ENCODE assay signal across 29 mouse cellular contexts in genomic region chr11:97599104-97599503, GRCm38 (mm10). TPM values are rescaled to one million over a fixed set of nuclear protein-coding genes. Genes with fewer than 3 reads are reported as not detected.
DNase-seq lines count a peak whose midpoint lies in the region; ATAC-seq and TF ChIP-seq lines count a peak whose summit lies in the region.
"Had no signal": no experiment of that assay in that cellular context is flagged by ENCODE, and none has a peak within 500 bp of the region (broad histone marks: within the 10 kb centered on the region; RNA-seq: fewer than 3 reads in every experiment).

No protein-coding gene starts in this region.

- peak overlapping the region; percentile 27 for H3K4me3 ChIP-seq in liver, embryonic 12.5 days
- H3K4me3 ChIP-seq in ES-E14 (ENCODE audit: insufficient read depth in 1 of 2, low read depth in 1 of 2, low read length in 2 of 2, poor library complexity in 1 of 2, severe bottlenecking in 1 of 2) = peak overlapping the region; percentile 72 to 89
- H3K4me3 ChIP-seq: forebrain, embryonic 10.5 days; forebrain, embryonic 15.5 days; heart, adult 2 months; heart, embryonic 13.5 days; hindbrain, embryonic 13.5 days; lung, embryonic 15.5 days; midbrain, embryonic 13.5 days; neural tube, embryonic 13.5 days had no signal

- in situ Hi-C loops in ES-E14 (cut with MboI; ENCODE audit: low sequenced_read_pairs in 2 of 2, unreplicated experiment in 2 of 2) = no loop called here

- peaks cover 19% of the 10 kb centered on the region; the same call in 1 of the 2 replicates for H3K27me3 ChIP-seq in liver, embryonic 12.5 days (replicated peaks)
- H3K27me3 ChIP-seq: forebrain, embryonic 15.5 days; heart, embryonic 13.5 days; hindbrain, embryonic 13.5 days; lung, embryonic 15.5 days; midbrain, embryonic 13.5 days; neural tube, embryonic 13.5 days had no signal

- intact Hi-C loops in heart, postnatal 36 days (cut with DNase I) = no loop called here

- no peaks in the 10 kb centered on the region for H3K36me3 ChIP-seq in liver, embryonic 12.5 days
- H3K36me3 ChIP-seq in ES-E14 (ENCODE audit: control insufficient read depth, insufficient read depth, low read length, poor library complexity, severe bottlenecking) = no peaks in the 10 kb centered on the region
- H3K36me3 ChIP-seq: forebrain, embryonic 10.5 days; forebrain, embryonic 15.5 days; heart, embryonic 13.5 days; hindbrain, embryonic 13.5 days; lung, embryonic 15.5 days; midbrain, embryonic 13.5 days; neural tube, embryonic 13.5 days had no signal

- H3K9me3 ChIP-seq in liver, embryonic 12.5 days (replicated peaks) = no peaks in the 10 kb centered on the region
- no peaks in the 10 kb centered on the region for H3K9me3 ChIP-seq in ES-E14 (ENCODE audit: control insufficient read depth, insufficient read depth, low read depth, low read length)
- H3K9me3 ChIP-seq: forebrain, embryonic 15.5 days; heart, embryonic 13.5 days; hindbrain, embryonic 13.5 days; lung, embryonic 15.5 days; midbrain, embryonic 13.5 days; neural tube, embryonic 13.5 days had no signal

- no peak overlapping the region for H3K9ac ChIP-seq in liver, embryonic 12.5 days
- H3K9ac ChIP-seq in ES-E14 (ENCODE audit: insufficient read depth, low read depth, low read length, poor library complexity, severe bottlenecking) = peak overlapping the region; percentile 86
- H3K9ac ChIP-seq: forebrain, embryonic 15.5 days; heart, embryonic 13.5 days; hindbrain, embryonic 13.5 days; lung, embryonic 15.5 days; midbrain, embryonic 13.5 days; neural tube, embryonic 13.5 days had no signal

- ATAC-seq in liver, embryonic 12.5 days = peak; percentile 60; the same call in 1 of the 2 replicates
- ATAC-seq in granulocyte monocyte progenitor cell, adult 5-6 weeks (replicated peaks; ENCODE audit: poor library complexity, severe bottlenecking) = peak; percentile 61
- ATAC-seq: forebrain, embryonic 15.5 days; intestine, postnatal 0 days; midbrain, embryonic 13.5 days had no signal

- H3K27ac ChIP-seq in liver, embryonic 12.5 days = no peak overlapping the region
- peak overlapping the region; percentile 85 for H3K27ac ChIP-seq in ES-E14 (ENCODE audit: insufficient read depth, low read depth, low read length, poor library complexity, severe bottlenecking)
- H3K27ac ChIP-seq: forebrain, embryonic 10.5 days; forebrain, embryonic 15.5 days; heart, adult 2 months; heart, embryonic 13.5 days; hindbrain, embryonic 13.5 days; lung, embryonic 15.5 days; midbrain, embryonic 13.5 days; neural tube, embryonic 13.5 days had no signal

- 63% methylated on average over 8 of the region's 8 CpGs for WGBS in liver, embryonic 12.5 days (ENCODE audit: insufficient replicate concordance)

- DNase-seq in liver = no peak
- peak; percentile 72 for DNase-seq in ES-E14 (ENCODE audit: low read depth, low spot score)
- peak; percentile 53 for DNase-seq in yolk sac, embryonic 10.5 days (ENCODE audit: low spot score)
- DNase-seq in thymus, postnatal 10 days (ENCODE audit: low spot score in 2 of 2) = no peak
- DNase-seq in heart, adult 18-20 months = no peak
- DNase-seq in heart, postnatal 36 days = no peak
- DNase-seq: adrenal gland, postnatal 10 days; cerebellum, adult 8-10 months; cerebellum, postnatal 36 days; gastrocnemius, postnatal 25 days; heart, adult 2 months; heart, postnatal 10 days; kidney, adult 9 months; kidney, postnatal 14 days; layer of hippocampus, adult 9-11 months; lung, postnatal 36 days; right cerebral cortex, postnatal 4 days; thymus, postnatal 14 days had no signal

- peak overlapping the region; percentile 37; the same call in 1 of the 2 replicates for H3K4me2 ChIP-seq in liver, embryonic 12.5 days
- H3K4me2 ChIP-seq: forebrain, embryonic 15.5 days; heart, embryonic 13.5 days; hindbrain, embryonic 13.5 days; lung, embryonic 15.5 days; midbrain, embryonic 13.5 days; neural tube, embryonic 13.5 days had no signal

- no peaks in the 10 kb centered on the region for H3K4me1 ChIP-seq in liver, embryonic 12.5 days
- H3K4me1 ChIP-seq in ES-E14 (ENCODE audit: control insufficient read depth in 2 of 2, insufficient read depth in 2 of 2, low read length in 2 of 2, poor library complexity in 1 of 2) = peaks cover 4 to 13% of the 10 kb centered on the region in 2 experiments; a peak in 3 of 4 replicates
- H3K4me1 ChIP-seq: forebrain, embryonic 15.5 days; heart, embryonic 13.5 days; hindbrain, embryonic 13.5 days; midbrain, embryonic 13.5 days; neural tube, embryonic 13.5 days had no signal

TF ChIP-seq in ES-E14, 5 proteins besides CTCF, POLR2A, EP300 and RAD21:
- no peak for TF ChIP-seq ZNF384 (IDR thresholded peaks at IDR 0.05; ENCODE audit: low read depth, low read length)
- no peak for TF ChIP-seq MAFK (IDR thresholded peaks at IDR 0.05; ENCODE audit: insufficient read depth, low read depth, low read length)
- no peak for TF ChIP-seq CHD2 (IDR thresholded peaks at IDR 0.05; ENCODE audit: low read depth, low read length)
- no peak for TF ChIP-seq ZC3H11A (IDR thresholded peaks at IDR 0.05; ENCODE audit: borderline replicate concordance, low read depth, low read length)
- TF ChIP-seq HCFC1 (IDR thresholded peaks at IDR 0.05; ENCODE audit: borderline replicate concordance, insufficient read depth, low read length) = no peak

RNA-seq across cellular contexts. Expression of gene Srcin1, which starts 23.1 kb away (rescaled TPM):
- polyA plus RNA-seq in liver, embryonic 12.5 days (2016; fragmentation: Nextera tagmentation; extraction: Ambion mirVana) = 0.01 and 0.10 TPM in 2 replicates
- 2.4 and 4.1 TPM in 2 replicates for total RNA-seq in ES-E14 (2012; rRNA removed)
- total RNA-seq in granulocyte monocyte progenitor cell, adult 5-6 weeks (2014; fragmentation: Nextera tagmentation) = not detected in 2 replicates
- not detected in 2 replicates for total RNA-seq in granulocyte monocyte progenitor cell, adult 5-6 weeks (2017)
- total RNA-seq in heart, adult 18-20 months (2021) = under 1 TPM; 0.18 to 0.25 TPM
- total RNA-seq in heart, postnatal 36 days (2021) = under 1 TPM; 0.08 to 0.16 TPM
- total RNA-seq: megakaryocyte-erythroid progenitor cell, adult 5-6 weeks had no signal

RNA-seq across cellular contexts. Expression of gene Epop, which starts 30.4 kb away (rescaled TPM):
- polyA plus RNA-seq in liver, embryonic 12.5 days (2016; fragmentation: Nextera tagmentation; extraction: Ambion mirVana) = 3.6 and 4.1 TPM in 2 replicates
- total RNA-seq in ES-E14 (2012; rRNA removed) = 100 and 109 TPM in 2 replicates
- total RNA-seq in granulocyte monocyte progenitor cell, adult 5-6 weeks (2014; fragmentation: Nextera tagmentation) = 7.5 and 8.1 TPM in 2 replicates
- 1.6 and 2.5 TPM in 2 replicates for total RNA-seq in granulocyte monocyte progenitor cell, adult 5-6 weeks (2017)
- 1 to 10 TPM in 1 of 2 experiments, under 1 TPM in 1; 0.84 to 1.1 TPM for total RNA-seq in heart, adult 18-20 months (2021)
- total RNA-seq in heart, postnatal 36 days (2021) = 1 to 10 TPM in 1 of 2 experiments, under 1 TPM in 1; 0.95 to 2.4 TPM

Comparison
In these comparisons a context has a peak if more than half of its experiments do, and no peak if none do; other contexts are left out.
1. DNase-seq: peak in ES-E14 (single experiment) and yolk sac, embryonic 10.5 days (single experiment); none in liver (single experiment), thymus, postnatal 10 days (0 of 2), heart, adult 18-20 months (0 of 2) and heart, postnatal 36 days (0 of 2).
2. RNA of gene Epop, which starts 30.4 kb away (total RNA-seq): 100 to 109 TPM in ES-E14; 1.6 to 8.1 TPM in granulocyte monocyte progenitor cell, adult 5-6 weeks, 0.95 to 2.4 TPM in heart, postnatal 36 days and 0.84 to 1.1 TPM in heart, adult 18-20 months; every median in the first group is over 10 times any median in the second.